Mouse (Mus musculus) CD4-positive, CD25-positive, alpha-beta regulatory T cell, adult 9 weeks (primary cell): ENCODE measurements around the gene Ap4s1. TPM values are rescaled to one million over a fixed set of nuclear protein-coding genes. Genes with fewer than 3 reads are reported as not detected.

ENCODE experiments used
- polyA plus RNA-seq: library from polyadenylated mRNA; unstranded; fragments of 100-300 nt; shearing (Covaris generic); gene quantifications from one replicate; pipeline ENCODE4 v1.2.1, GENCODE M21; 2017

The Ap4s1 gene
- polyA plus RNA-seq, result 31.5 TPM

DNA sequence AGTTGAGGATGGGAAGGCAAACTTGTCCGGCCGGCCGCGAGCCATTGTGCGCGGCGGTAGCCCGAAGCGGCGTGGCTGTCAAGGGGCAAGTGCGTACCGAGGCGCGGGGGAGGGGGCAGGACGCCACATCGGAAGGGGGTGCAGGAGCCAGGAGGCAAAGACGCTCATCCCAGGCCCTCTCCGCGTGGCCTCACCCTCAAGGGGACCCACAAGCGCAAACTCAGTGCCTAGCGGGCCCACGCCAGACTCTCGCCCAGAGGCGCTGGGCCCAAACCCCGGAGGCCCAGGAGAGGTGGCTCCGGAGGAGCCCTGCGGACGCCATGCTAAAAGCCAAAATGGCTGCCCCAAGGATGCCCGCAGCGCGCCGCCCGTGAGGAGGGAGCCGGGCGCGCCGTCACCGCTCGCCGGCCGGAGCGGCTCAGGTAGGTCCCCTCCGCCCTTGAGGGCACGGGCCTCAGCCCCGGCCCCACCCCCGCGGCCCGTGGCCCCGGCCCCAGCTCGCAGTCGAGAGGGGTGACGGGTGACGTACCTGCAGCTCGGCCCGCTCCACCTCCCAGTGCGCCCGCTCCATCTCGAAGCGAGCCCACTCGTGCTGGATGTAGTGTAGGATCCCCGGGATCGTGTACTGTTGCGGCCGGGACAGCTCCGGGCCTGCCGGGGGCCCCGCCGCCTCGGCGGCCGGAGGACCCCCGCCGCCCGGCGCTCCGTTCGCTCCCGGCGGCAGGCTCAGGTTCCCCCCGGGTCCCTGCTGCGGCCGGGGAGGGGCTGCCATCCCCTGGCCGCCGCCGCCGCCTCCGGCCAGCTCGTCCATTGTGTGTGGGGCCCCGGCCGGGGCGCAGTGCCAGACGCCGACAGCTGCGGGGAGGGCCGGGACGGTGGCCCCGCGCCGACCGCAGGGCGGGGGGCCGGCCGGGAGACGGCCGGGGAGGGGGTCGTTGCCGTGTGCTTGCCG, at the start of gene Ap4s1:
Gene Ap4s1 (plus strand): TSS at position 141 of the 952 bp plus-strand sequence.

DNA sequence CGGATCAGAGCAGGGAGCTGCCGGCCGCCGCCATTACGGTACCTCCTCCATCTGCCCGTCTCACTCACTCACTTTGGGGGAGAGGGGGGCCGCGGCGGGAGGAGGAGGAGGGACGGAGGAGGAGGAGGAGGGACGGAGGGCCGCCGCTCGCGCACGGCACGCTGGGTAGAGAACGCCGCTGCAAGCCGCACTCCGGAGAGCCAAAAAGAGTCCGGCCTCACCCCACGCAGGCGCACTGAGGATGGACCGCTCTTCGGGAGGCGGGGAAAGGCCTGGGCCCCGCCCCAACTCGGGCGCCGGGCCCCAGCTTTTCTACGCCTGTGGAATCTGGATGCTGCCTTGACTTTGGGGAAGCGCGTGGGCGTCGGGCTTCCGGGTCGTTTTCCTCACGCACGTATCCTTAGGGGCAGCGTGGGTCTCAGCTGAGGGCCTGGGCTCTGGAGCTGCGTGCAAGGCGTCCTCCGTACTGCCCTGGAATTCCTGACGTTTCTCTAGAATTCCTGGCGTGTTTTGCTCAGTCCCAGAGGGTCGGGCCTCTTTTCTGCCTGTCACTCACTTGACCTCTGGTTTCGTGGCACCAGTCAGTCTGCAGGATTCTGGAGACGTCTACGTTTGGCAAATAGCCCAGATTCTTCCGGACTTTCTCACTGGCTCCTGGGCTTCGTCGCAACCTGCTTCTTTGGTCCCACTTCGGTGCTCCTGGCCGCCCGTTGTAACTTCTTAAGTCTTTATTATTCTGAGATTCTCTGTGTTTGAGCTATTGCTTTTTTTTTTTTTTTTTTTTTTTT, 1.2 kb downstream of the Ap4s1 start, which contains the start of gene Strn3:
Gene Strn3 (minus strand): TSS at position 53 of the 788 bp plus-strand sequence.

Other genes starting within 250 kb of the Ap4s1 start
- gene Coch, start 97.7 kb upstream of the Ap4s1 start, polyA plus RNA-seq, result 1.4 TPM
- gene Strn3, start 864 bp downstream of the Ap4s1 start, polyA plus RNA-seq, result 11.3 TPM
- gene Hectd1, start 138.5 kb downstream of the Ap4s1 start, polyA plus RNA-seq, result 83.2 TPM